Comparison of ENCODE assay signal across 9 mouse cellular contexts in the genomic region with DNA sequence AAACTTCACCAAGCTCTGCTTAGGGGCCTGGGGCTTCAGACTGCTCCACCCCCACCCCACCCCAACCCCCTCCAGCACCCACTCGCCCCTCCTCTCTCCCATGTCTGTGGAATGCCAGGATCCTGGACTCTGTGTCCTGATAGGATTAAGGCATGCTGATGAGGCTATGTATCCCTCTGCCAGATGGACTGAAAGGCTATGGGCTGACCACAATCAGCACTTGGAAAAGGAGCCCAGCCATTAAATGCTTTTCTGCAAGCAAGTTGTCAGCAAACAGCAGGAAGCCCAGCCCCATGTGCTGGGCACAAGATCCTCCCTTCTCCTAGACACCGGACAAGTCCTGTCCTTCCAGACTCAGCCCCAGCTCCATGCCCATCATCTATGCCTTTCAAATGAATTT.
DNase-seq lines count a peak whose midpoint lies in the region; ATAC-seq lines count a peak whose summit lies in the region.
"Had no signal": no experiment of that assay in that cellular context is flagged by ENCODE, and none has a peak within 500 bp of the region (broad histone marks: within the 10 kb centered on the region; RNA-seq: fewer than 3 reads in every experiment).

No protein-coding gene starts in this region.

- H3K4me1 ChIP-seq in heart, embryonic 16.5 days (ENCODE audit: control insufficient read depth, insufficient read depth, low read length) = peaks cover 31% of the 10 kb centered on the region

- intact Hi-C loops in gastrocnemius, postnatal 14 days (cut with DNase I; ENCODE audit: low total_unique reads) = no loop called here

- H3K27me3 ChIP-seq in heart, embryonic 16.5 days (ENCODE audit: control insufficient read depth, insufficient read depth, low read length) = no peaks in the 10 kb centered on the region

- H3K27ac ChIP-seq in heart, embryonic 16.5 days (ENCODE audit: low read length) = peak overlapping the region; percentile 86

- no peak overlapping the region for H3K9ac ChIP-seq in heart, embryonic 16.5 days (ENCODE audit: low read length)

- WGBS in heart, embryonic 16.5 days = 35% methylated on average over 2 of the region's 2 CpGs

- DNase-seq in gastrocnemius, postnatal 14 days = peak; percentile 29
- DNase-seq in gastrocnemius, postnatal 10 days = no peak
- peak; percentile 13 for DNase-seq in adipocyte (ENCODE audit: low spot score)
- peak; percentile 26 for DNase-seq in mesoderm, embryonic 11.5 days (ENCODE audit: low read depth, low spot score)
- no peak for DNase-seq in adrenal gland, adult 2 months
- DNase-seq in adrenal gland, postnatal 36 days = no peak
- DNase-seq: thymus, postnatal 14 days had no signal

- no peak overlapping the region for H3K4me2 ChIP-seq in heart, embryonic 16.5 days (ENCODE audit: low read depth, low read length)

- no peaks in the 10 kb centered on the region for H3K9me3 ChIP-seq in heart, embryonic 16.5 days (replicated peaks; ENCODE audit: control insufficient read depth, low read length)

- H3K4me3 ChIP-seq in heart, embryonic 16.5 days (ENCODE audit: low read length) = no peak overlapping the region

- no peaks in the 10 kb centered on the region for H3K36me3 ChIP-seq in heart, embryonic 16.5 days (ENCODE audit: control insufficient read depth, insufficient read depth)

- no peak for ATAC-seq in heart, embryonic 16.5 days (replicated peaks; ENCODE audit: extremely low read depth, insufficient read depth, low FRiP score)
- ATAC-seq in erythroblast, adult 5-6 weeks (replicated peaks; ENCODE audit: low FRiP score, poor library complexity, severe bottlenecking) = no peak

Comparison
In these comparisons a context has a peak if more than half of its experiments do, and no peak if none do; other contexts are left out.
1. DNase-seq: peak in gastrocnemius, postnatal 14 days (single experiment), adipocyte (single experiment) and mesoderm, embryonic 11.5 days (single experiment); none in gastrocnemius, postnatal 10 days (single experiment), adrenal gland, adult 2 months (single experiment) and adrenal gland, postnatal 36 days (0 of 2).